Mouse (Mus musculus) frontal cortex, adult (tissue): ENCODE measurements around the gene Ldah.
"Not testable (repeated sequence)": the region's sequence is repeated elsewhere in the genome, so short reads cannot be mapped to it uniquely, and the experiment has no call there.

Experiments
- ATAC-seq: cut with Nextera tagmentation; 2 replicates; pipeline ENCODE4 v1.9.2; 2017; ENCODE audit warnings: mild to moderate bottlenecking, moderate library complexity, mixed read lengths; ENCODE audit not compliant: low TSS enrichment

The Ldah gene

DNA sequence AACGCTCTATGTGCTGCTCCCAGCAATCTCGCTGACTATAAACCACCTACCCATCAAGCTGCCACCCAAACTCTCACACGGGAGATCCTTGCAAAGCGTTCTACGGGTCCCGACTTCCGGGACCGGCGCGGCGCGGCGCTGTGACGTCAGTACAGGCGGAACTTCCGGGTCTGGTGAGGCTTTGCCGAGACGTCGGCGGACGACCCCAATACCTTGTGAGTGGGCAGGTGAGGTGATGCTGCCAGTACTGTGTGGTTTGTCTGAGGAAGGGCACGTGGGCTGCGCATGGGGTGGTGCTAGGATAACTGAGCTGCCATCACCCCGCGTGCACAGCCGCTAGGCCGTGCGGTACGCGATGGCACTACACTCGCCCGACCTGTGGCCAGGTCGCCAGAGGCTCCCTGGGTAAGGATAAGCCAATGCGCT, at the start of gene Ldah:
Ldah (plus strand) TSS at position 130 of the 426 bp plus-strand sequence.
- ATAC-seq, result peak; percentile 100

DNA sequence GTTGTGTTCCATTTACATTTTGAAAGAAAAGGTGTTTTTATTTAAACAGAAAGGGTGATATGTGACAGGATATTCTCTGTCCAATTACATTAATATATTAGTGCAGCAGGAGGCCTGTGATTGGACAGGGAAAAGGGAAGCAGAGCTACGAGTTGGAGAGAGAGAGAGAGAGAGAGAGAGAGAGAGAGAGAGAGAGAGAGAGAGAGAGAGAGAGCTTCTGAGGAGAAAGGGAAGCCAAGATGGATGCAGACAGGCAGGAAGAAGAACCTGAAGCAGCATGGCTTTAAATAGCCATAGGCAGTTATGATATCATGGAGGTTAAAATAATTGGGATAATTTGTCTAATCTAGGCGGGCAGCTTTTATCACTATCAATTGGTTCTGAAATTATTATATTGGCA, 40.2 kb upstream of the Ldah start:
- no peak for ATAC-seq

DNA sequence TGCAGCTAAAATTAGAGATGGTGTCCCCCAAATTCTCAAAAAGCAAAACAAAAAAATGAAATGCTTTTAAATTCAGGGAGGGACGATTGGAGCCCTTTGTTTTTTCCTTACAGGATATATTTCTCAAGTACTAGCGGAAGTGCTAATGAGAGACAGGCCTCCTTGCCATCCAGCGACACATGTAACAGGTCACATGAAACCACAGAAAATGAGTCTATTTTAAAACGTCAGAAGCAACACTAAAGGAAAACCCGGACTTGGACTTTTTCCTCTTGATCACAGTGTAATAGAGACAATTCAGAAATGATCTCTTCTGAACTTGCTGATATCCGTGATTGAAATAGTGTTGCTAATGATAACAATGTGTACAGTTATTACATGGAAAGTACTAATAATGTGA, 27.0 kb upstream of the Ldah start:
- no peak for ATAC-seq

DNA sequence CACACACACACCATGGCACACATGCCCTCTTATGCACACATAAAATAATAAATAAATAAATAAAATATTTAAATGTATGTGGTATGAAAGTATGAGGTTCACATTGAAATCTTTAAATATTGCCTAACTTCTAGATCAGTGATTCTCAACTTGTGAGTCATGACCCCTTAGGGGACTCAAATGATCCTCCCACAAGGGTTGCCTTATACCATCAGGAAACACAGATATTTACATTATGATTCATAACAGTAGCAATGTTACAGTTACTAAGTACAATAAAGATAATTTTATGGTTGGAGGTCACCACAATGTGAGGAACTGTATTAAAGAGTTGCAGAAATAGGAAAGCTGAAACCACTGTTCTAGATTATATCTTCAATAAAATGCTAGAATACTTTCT, 26.2 kb upstream of the Ldah start:
- ATAC-seq, result no peak

DNA sequence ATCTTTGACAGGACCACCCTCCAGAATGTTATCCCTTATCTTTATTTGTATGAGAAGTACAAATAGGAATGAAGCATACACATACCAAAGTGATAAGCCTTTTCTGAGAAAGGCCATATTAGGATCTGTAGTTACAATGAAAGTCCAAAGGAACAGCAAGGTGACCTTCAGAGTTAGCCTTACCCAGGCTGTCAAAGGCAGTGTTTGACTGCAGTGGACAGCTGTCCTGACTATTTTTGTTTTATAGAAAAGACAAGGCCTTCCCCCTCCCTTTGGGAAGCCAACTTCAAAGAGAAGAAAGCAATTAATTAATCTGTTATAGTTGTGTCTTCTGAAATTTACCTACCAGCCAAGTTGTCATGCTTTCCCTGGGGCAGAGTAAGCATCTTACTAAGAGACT, 23.4 kb upstream of the Ldah start:
- no peak for ATAC-seq

DNA sequence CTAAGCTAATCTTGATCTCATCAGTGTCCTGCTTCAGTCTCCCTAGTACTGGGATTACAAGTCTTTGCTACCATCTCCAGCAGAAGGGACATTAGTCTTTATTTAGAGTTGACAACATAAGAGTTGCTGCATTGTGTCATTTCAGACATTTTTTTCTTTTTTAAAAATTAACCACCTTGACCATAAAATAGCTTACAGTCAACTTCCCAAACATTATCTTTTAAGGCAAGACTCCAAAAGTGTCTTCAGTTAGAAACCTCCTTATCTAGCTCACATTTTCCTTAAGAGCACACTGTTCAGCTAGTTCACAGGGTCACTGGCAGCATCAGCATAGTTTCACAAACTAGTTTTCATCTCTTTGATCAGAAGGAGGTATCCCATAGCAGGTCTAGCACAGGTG, 19.7 kb upstream of the Ldah start:
- ATAC-seq, result no peak

DNA sequence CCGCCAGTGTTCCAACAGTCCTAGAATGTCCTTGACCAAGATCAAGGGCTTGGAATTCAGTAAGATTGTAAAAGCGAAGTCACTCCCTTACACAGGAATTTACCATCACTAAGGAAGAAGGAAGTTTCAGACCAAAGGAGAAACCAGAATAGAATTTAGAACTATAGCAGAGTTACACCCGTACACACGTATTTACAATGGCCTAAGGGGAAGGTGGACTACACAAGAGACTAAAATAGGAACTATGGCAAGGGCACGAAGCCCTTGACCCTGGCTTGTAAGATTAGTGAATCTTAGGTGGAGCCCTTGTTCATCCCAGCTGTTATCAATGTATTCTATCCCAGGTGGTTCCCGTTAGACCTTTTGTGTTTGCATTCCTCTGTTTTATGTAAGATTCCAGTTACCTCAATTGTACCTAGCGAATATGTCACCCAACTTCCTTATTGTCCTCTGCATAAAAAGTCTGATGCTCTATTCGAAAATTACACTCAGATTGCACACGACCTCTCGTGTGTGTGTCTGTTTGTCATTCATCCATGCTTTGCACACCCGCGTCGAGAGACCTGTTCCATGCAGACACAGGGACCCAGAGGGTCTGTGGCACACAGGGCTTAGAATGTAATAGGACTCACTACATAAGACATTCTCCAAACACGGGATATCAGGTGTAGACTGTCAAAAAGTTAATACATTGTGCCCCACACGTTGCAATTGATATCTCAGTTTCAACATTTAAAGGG, 18.9 kb upstream of the Ldah start:
- ATAC-seq, result not testable (repeated sequence)

DNA sequence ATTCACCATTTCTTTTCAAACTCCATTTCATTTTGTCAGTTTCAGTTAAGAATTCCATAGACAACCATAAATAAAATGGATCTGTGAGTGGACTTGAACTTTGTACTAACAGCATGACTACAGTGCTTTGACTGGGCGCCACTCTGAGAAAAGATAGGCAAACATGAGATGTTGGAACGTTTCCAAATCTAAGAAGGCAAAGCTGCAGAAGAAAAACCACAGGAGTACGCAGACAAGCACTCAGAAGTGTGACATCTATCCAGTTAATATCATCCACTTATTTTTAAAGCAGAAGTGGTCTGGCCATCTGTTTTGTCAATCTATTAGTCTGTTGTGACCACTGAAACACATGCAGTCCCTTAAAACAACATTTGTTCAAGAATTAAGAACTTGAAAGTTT, 18.2 kb upstream of the Ldah start:
- ATAC-seq, result no peak

DNA sequence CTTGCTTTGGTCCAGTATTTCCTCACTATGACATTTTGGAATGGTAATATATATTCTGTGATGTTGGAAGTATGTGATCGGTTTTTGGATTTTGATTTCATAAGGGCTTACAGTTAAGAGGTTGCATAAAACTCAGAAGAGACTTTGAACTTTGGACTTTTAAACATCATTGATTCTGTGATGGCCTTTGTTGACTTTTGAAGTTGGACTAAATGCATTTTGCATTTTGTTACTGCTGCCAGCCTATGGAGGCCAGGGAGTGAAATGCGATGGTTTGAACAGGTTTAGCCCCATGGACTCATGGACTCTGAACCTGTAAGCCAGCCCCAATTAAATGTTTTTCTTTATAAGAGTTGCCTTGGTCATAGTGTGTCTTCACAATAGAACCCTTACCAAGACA, 2.2 kb upstream of the Ldah start:
- ATAC-seq, result no peak

DNA sequence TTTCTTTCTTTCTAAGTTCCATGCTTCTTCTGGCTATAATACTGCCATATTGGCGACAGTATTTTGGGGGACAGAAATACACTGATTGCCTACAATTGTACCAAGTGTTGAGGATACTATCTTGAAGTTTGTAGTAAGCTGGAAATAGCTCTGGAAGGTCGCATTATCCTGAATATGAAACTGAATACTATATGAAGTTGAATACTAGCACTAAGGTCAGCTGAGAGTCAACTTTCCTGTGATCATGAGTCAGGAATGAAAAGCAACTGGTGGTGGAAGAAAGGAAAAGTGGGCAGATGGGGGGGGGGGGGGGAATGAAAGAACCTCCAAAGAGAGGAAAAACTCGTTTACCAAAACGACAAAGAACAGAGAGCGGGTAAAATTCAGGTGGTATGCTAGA, 329 bp upstream of the Ldah start:
- no peak for ATAC-seq

DNA sequence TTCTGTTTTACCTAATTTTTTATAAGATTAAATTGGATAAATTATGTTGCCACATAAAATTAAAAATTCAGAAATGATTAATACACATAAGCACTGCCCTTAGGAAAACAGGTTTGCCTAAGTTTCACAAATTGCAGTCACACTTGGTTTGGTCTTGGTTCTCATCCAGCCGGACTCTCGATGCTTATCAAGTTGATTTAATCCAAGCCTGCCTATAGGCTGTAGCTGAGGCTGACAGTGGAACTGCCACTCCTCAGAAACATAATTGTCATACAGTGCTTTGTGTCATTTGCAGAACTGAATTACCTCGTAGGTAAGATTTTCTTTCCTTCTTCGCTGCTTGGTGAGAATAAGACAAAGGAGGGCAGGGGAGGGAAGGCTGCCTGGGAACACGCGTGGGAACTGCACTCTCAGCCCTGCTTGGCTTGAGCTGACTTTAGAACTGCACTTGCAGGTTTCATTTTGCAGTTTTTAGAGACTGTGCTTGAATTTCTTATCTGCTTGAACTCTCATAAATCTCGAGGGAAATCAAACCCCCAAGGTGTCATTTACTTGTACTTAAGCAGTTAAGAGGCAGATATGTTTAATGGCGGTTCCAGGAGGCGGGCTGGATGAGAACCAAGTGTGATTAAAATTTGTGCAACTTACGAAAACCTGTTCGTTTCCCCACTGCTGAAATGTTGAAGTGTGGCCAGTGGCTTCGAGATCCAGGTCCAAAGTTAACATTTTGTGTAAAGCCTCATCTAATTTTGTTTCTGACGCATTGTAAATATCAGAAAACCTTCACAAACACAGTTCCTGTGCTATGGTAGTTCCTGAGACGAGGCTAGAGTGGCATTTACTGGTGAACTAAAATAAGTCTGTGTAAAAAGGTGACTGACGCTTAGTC, 8.7 kb downstream of the Ldah start:
- ATAC-seq, result peak; percentile 73

DNA sequence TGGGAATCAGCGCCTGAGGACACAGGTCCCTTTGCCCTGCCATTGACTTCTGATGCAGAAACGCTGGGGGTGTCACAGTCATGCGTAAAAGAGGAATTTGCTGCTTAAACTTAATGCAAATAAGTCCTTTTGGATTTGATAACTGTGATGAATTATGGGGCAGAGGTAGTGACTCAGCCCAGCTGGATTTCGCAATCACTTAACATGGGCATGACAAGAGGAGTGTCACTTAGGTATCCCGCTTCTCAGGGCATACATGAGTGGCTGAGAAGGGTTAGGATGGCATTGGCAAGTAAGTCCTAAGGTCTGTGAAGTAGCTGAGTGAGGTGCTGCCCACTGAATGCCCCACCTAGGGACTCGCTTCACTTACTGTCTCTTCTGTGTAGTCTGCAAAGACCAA, 15.1 kb downstream of the Ldah start:
- no peak for ATAC-seq

DNA sequence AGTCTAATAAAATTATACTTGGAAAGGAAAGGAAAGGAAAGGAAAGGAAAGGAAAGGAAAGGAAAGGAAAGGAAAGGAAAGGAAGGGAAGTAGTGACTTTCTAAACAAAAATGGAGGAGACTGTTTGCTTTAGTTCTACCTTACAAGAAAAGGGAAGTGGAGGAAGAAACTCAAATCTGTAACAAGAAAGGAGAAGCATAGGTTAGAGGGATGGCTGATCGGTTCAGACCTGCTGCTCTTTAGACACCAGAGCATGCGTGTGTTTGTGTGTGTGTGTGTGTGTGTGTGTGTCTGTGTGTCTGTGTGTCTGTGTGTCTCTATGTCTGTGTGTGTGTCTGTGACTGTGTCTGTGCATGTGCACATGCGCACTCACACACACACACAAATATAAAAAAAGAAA, 23.2 kb downstream of the Ldah start:
- ATAC-seq, result no peak

DNA sequence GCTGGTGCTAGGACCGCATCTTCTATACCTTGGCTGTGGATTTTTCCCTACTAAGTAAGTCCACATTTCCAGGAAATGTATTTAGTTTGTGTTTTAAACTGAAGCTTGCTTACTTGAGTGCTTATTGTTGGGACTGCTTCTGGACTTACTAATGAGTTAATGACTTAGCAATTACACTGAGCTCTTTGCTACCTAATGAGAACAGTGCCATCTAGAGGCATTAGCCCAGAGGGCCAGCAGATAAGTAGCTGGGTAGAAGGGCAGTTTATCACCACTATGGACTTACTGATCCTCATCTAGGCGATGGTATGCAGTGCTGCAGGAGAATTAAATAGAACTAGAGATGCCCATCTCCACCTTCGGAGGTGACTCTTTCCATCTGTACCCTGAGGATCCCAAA, 24.8 kb downstream of the Ldah start:
- ATAC-seq, result peak; percentile 73

DNA sequence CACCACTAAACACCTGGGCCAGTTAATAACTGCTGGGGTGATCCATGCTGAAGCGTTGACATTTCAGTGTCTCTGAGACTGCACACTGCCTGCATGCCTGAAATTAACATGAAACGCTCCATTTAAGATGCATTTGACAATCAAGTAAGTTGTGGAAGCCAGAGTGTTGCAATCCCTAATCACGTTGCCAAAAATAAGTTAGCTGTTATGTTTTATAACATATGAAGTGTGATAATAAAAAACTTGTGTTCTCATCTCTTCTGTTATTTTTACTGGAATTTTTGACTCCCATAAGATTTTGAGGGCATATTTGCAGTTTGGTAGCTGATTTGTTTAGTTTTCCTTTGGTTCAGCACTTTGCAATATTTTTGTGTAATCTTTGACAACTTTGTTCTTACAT, 34.3 kb downstream of the Ldah start:
- no peak for ATAC-seq

DNA sequence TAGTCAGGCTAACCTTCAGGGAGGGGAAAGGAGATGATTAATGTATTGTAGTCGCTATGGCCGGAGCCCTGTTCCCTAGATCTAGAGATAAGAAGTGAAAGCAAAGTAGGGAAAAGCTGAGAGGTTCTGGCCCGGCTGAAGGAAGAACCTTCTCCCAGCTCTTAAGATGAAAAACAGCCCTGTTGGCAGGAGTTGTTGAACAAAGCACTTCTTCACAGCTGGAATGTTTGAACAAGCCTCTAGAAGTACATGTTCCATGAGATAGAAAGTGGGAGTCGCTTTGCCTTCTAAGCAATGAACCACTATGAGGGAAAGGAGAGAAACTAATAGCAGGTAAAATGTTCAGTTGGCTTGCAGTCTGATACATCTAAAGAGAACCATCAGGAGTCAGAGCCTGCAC, 36.8 kb downstream of the Ldah start:
- ATAC-seq, result no peak

DNA sequence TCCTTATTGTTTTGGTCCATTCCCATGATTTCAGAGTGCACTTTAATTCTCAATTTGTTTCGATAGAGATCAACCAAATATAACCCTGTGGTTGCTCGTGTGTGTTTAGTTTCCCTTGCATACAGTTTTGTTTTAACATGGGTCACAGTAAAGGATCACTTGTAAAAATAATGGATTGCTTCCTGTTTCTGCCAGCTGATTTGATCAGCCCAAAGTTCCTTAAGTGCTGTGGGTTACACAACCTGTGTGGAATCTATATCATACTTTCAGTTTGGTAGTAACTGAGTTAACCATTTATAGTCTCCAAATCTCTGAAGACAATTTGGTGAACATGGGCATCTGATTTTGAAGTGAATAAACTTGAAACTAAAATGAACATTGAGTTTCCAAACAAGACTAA, 52.4 kb downstream of the Ldah start:
- no peak for ATAC-seq

DNA sequence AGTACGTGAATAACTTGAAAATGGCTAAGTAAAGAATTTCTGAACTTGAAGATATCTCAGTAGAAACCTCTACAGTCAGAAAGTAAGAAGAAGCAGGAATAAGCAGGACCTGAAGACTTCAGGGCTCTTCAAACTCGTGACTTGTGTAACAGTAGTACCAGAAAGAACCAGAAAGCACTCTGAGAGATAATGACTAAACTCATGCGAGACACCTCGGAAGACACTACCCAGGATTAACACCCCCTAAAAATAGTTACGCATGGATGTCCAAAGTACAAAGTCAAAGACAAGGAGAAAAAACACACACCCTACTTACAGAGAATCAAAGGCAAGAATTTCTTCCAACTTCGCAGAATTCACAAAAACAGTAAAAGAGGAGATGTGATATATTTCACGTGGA, 58.4 kb downstream of the Ldah start:
- no peak for ATAC-seq

DNA sequence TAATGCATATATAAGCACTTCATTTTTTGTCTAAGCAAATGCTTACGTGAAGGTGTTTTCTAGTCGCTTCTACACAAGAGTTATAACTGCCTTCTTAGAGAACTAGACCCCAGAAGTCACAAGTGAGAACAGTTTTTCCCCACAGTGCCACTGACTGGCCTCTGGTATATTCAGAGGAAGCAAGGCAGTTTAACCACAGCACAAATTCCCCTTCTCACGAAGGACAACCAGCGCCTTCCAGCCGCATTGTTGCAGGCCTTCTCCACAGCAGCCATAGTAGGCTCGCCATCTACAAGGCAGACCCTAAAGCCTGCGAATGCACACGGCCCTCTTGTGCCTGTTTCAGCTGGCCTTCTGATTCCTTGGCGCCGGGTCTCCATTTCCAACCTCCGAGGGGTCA, 61.7 kb downstream of the Ldah start:
- ATAC-seq, result no peak

DNA sequence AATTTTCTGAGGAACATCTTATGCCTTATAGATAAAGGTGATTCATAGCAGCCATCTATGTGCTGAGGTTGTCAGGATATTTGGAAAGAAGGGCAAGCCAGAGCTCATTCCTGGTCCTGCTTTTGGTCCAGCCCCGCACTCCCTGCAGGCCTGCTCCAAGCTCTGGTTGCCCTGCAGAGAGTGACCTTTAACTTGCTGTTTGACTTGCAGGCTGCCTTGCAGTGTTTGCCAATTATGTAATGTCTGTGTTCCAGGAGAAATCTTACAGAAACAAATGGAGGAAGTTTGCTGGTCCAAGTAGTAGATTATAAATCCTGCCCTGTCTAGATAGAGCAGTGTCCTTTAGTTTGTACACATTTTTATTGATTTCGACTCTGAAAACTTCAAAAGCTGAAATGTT, 63.5 kb downstream of the Ldah start:
- no peak for ATAC-seq

DNA sequence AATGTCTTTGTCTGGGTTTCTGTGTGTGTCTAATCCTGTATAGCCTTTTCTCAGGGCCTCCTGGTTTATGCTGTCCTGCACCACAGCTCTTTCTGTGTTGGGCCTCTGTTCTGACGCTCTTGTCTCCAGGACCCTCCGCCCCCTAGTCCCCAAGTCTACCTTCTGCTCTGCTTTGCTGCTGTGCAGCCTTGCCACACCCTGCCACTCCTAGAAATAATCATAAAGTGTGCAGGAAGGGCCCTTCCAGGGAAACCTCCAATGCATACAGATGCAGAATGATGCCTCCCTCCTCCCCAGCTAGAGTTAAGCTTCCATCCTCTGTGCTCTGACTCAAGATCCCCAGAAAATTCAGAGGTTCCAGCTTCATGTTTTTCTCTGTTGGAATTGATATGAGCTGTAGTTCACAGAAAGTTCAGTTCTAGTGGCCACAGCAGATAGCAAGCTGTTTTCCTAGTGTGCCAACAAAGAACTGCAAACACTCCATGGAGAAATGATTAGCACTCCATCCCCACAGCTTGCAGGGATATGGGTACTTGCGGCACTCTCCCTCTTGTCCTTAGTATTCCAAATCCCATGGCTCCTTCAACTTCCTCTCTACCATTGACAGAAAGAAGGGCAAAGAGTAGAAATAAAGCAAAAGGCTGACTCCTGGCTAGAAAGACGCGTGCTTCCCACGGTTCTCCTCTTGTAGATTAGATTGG, 65.7 kb downstream of the Ldah start:
- no peak for ATAC-seq

DNA sequence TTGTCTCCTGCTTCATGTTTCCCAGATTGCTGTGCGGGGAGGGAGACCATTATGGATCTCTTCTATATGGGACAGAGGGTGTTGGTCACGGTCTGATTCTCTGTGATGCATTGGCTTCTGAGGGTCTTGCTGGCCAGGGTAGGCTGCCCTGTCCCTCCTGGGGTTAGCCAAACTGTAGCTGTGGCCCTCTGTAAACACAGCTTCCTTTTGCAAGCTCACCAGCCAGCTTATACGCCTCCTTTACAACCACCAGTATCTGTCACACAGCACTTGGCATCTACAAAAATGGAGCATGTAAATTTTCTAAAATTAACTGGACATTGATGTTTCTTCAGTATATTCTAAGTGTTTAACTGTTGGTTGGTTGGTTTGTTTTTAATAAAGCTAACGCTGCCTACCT, 67.5 kb downstream of the Ldah start:
- peak; percentile 65 for ATAC-seq
